25 mouse cellular contexts compared by ENCODE assay signal in the genomic region with DNA sequence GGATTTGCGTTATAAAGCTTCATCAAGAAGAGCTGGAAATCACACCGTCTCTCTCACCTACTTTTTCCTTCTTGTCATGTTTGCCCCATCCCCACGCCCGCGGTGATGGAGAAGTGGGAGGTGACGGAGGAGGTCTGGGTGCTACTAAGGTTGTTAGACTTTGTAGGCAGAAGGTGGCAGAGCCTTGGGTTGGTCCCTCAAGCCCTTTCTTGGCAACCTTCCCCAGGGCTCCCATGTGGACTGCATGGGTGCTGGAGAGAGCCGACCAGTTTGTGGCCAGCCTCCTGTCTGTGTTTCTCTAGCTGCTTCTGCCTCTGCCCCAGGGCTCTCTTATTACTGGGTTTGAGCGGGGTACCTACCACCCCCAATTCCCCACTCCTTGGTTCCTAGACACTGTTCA. TPM values are rescaled to one million over a fixed set of nuclear protein-coding genes. Genes with fewer than 3 reads are reported as not detected.
DNase-seq lines count a peak whose midpoint lies in the region; ATAC-seq and TF ChIP-seq lines count a peak whose summit lies in the region.
"Had no signal": no experiment of that assay in that cellular context is flagged by ENCODE, and none has a peak within 500 bp of the region (broad histone marks: within the 10 kb centered on the region; RNA-seq: fewer than 3 reads in every experiment).

No protein-coding gene starts in this region.

- 0 out of 2 replicates have a peak overlapping the region, but pooled peaks have one; percentile 4 for H3K27ac ChIP-seq in cerebellum, adult 2 months (ENCODE audit: insufficient read depth, low read length)
- H3K27ac ChIP-seq: embryonic facial prominence, embryonic 13.5 days; embryonic facial prominence, embryonic 15.5 days; forebrain, embryonic 10.5 days; forebrain, embryonic 12.5 days; gastrocnemius, adult 2 months had no signal

- TF ChIP-seq CTCF in cerebellum, adult 2 months (IDR thresholded peaks at IDR 0.05; ENCODE audit: borderline replicate concordance, insufficient read depth, low read depth, low read length) = no peak

- H3K27me3 ChIP-seq in cerebellum, adult 2 months (ENCODE audit: control insufficient read depth, insufficient read depth, low read length) = no peaks in the 10 kb centered on the region

- no peak for TF ChIP-seq POLR2A in cerebellum, adult 2 months (IDR thresholded peaks at IDR 0.05; ENCODE audit: borderline replicate concordance, insufficient read depth, low read length)

- peak; percentile 48 for DNase-seq in cerebellum, adult 11 months
- no peak for DNase-seq in cerebellum, postnatal 4 days (ENCODE audit: low spot score in 2 of 2)
- peak in 1 of 2 experiments; percentile 46 for DNase-seq in cerebellum, adult 2 months
- no peak for DNase-seq in cerebellum, postnatal 14 days
- DNase-seq in cerebellum, adult 9-10 months = peak; percentile 65
- DNase-seq in adipocyte (ENCODE audit: low spot score) = no peak
- DNase-seq: adrenal gland, adult 2 months; adrenal gland, postnatal 10 days; adrenal gland, postnatal 25 days; B cell, adult 2 months; embryo, embryonic 11 days; gastrocnemius, adult 2 months had no signal

- WGBS in cerebellum, adult 2 months = 76% methylated on average over 8 of the region's 8 CpGs

- H3K4me3 ChIP-seq in cerebellum, adult 2 months (replicated peaks; ENCODE audit: insufficient read depth, low read depth, low read length) = no peak overlapping the region
- H3K4me3 ChIP-seq: embryonic facial prominence, embryonic 13.5 days; embryonic facial prominence, embryonic 15.5 days; erythroblast, embryonic 14.5 days; forebrain, embryonic 10.5 days; forebrain, embryonic 12.5 days; gastrocnemius, adult 2 months had no signal

- peaks cover 83% of the 10 kb centered on the region for H3K4me1 ChIP-seq in cerebellum, adult 2 months (ENCODE audit: control insufficient read depth, insufficient read depth, low read length)

- no peak for ATAC-seq in cerebellum, adult (ENCODE audit: insufficient number of reproducible peaks, low FRiP score, low TSS enrichment)
- ATAC-seq: activated CD4-positive, CD25-positive, alpha-beta regulatory T cell, adult 4 months; CD4-positive, CD25-positive, alpha-beta regulatory T cell, adult 4 months; forebrain, embryonic 14.5 days; forebrain, embryonic 16.5 days; Patski had no signal

RNA-seq across cellular contexts. Expression of a gene that starts 17.6 kb away (rescaled TPM):
- 2.4 and 2.6 TPM in 2 replicates for polyA plus RNA-seq in cerebellum, adult 2 months (2012; rRNA removed)
- polyA plus RNA-seq: activated CD4-positive, CD25-positive, alpha-beta regulatory T cell, adult 4 months; CD4-positive, CD25-positive, alpha-beta regulatory T cell, adult 4 months; embryonic facial prominence, embryonic 11.5 days; erythroblast, embryonic 14.5 days; G1E; Patski had no signal

RNA-seq across cellular contexts. Expression of a gene that starts 41.2 kb away (rescaled TPM):
- polyA plus RNA-seq in cerebellum, adult 2 months (2012; rRNA removed) = 79.8 and 83.4 TPM in 2 replicates

RNA-seq across cellular contexts. Expression of a gene that starts 51.1 kb away (rescaled TPM):
- polyA plus RNA-seq in cerebellum, adult 2 months (2012; rRNA removed) = 84.7 and 97.2 TPM in 2 replicates
- polyA plus RNA-seq: activated CD4-positive, CD25-positive, alpha-beta regulatory T cell, adult 4 months; CD4-positive, CD25-positive, alpha-beta regulatory T cell, adult 4 months had no signal

Comparison
In these comparisons a context has a peak if more than half of its experiments do, and no peak if none do; other contexts are left out.
1. DNase-seq: peak in cerebellum, adult 11 months (single experiment) and cerebellum, adult 9-10 months (single experiment); none in cerebellum, postnatal 4 days (0 of 2), cerebellum, postnatal 14 days (0 of 2) and adipocyte (single experiment).